Mouse (Mus musculus) left cerebral cortex, adult 9 months (tissue): ENCODE results near the gene 1700016H13Rik.

ENCODE experiments used
- DNase-seq, 2 experiments: peaks; one replicate each; pipeline ENCODE4 v3.0.0; 2022; ENCODE audit warnings: low spot score in 2 of 2

Gene 1700016H13Rik

GRCm38 (mm10) chr5:103603115-103603893 lies 52.5 kb downstream of the 1700016H13Rik start:
- DNase-seq: no peak

GRCm38 (mm10) chr5:103598881-103599280 lies 56.9 kb downstream of the 1700016H13Rik start:
- DNase-seq: no peak

- no peak for DNase-seq
Measured at GRCm38 (mm10) chr5:103598264-103598663, 57.5 kb downstream of the 1700016H13Rik start.
